Mouse (Mus musculus): ENCODE measurements around the gene Ilf3. TPM values are rescaled to one million over a fixed set of nuclear protein-coding genes. Genes with fewer than 3 reads are reported as not detected.

Gene Ilf3
- polyA plus RNA-seq, 1 experiment from 2014 or later = 284 TPM

Other genes with a start within 250 kb of the Ilf3 start
- gene Tyk2, start 236.6 kb upstream of the Ilf3 start, polyA plus RNA-seq (2016; fragmentation: Nextera tagmentation; extraction: Ambion mirVana) = 13.9 and 17.4 TPM in 2 replicates
- gene Cdc37, start 217.9 kb upstream of the Ilf3 start, polyA plus RNA-seq (2016; fragmentation: Nextera tagmentation; extraction: Ambion mirVana) = 335 and 342 TPM in 2 replicates
- 5.6 and 7.2 TPM in 2 replicates for gene Pde4a, start 202.2 kb upstream of the Ilf3 start, polyA plus RNA-seq (2016; fragmentation: Nextera tagmentation; extraction: Ambion mirVana)
- 61.3 and 68.7 TPM in 2 replicates for gene Keap1, start 128.5 kb upstream of the Ilf3 start, polyA plus RNA-seq (2016; fragmentation: Nextera tagmentation; extraction: Ambion mirVana)
- gene S1pr5, start 119.4 kb upstream of the Ilf3 start, polyA plus RNA-seq (2016; fragmentation: Nextera tagmentation; extraction: Ambion mirVana) = 0.42 and 0.64 TPM in 2 replicates
- gene Atg4d, start 102.6 kb upstream of the Ilf3 start, polyA plus RNA-seq (2016; fragmentation: Nextera tagmentation; extraction: Ambion mirVana) = 33.6 and 33.9 TPM in 2 replicates
- 16.8 and 17.9 TPM in 2 replicates for gene Kri1, start 79.9 kb upstream of the Ilf3 start, polyA plus RNA-seq (2016; fragmentation: Nextera tagmentation; extraction: Ambion mirVana)
- 51.7 and 52.5 TPM in 2 replicates for gene Cdkn2d, start 76.5 kb upstream of the Ilf3 start, polyA plus RNA-seq (2016; fragmentation: Nextera tagmentation; extraction: Ambion mirVana)
- gene Ap1m2, start 55.5 kb upstream of the Ilf3 start, polyA plus RNA-seq (2016; fragmentation: Nextera tagmentation; extraction: Ambion mirVana) = 15.8 and 18.2 TPM in 2 replicates
- gene Slc44a2, start 47.2 kb upstream of the Ilf3 start, polyA plus RNA-seq (2016; fragmentation: Nextera tagmentation; extraction: Ambion mirVana) = 117 and 118 TPM in 2 replicates
- 48.7 and 50.2 TPM in 2 replicates for gene Qtrt1, start 44.0 kb downstream of the Ilf3 start, polyA plus RNA-seq (2016; fragmentation: Nextera tagmentation; extraction: Ambion mirVana)
- 75.3 and 76.7 TPM in 2 replicates for gene Dnm2, start 57.0 kb downstream of the Ilf3 start, polyA plus RNA-seq (2016; fragmentation: Nextera tagmentation; extraction: Ambion mirVana)
- gene Tmed1, start 142.4 kb downstream of the Ilf3 start, polyA plus RNA-seq (2016; fragmentation: Nextera tagmentation; extraction: Ambion mirVana) = 113 and 115 TPM in 2 replicates
- 3.9 and 5.7 TPM in 2 replicates for gene AB124611, start 158.3 kb downstream of the Ilf3 start, polyA plus RNA-seq (2016; fragmentation: Nextera tagmentation; extraction: Ambion mirVana)
- gene Carm1, start 179.0 kb downstream of the Ilf3 start, polyA plus RNA-seq (2016; fragmentation: Nextera tagmentation; extraction: Ambion mirVana) = 79.5 and 86.8 TPM in 2 replicates
- gene Timm29, start 224.9 kb downstream of the Ilf3 start, polyA plus RNA-seq (2016; fragmentation: Nextera tagmentation; extraction: Ambion mirVana) = 40.6 and 41.8 TPM in 2 replicates
- gene Yipf2, start 225.0 kb downstream of the Ilf3 start, polyA plus RNA-seq (2016; fragmentation: Nextera tagmentation; extraction: Ambion mirVana) = 19.1 and 22.6 TPM in 2 replicates
- gene Smarca4, start 248.3 kb downstream of the Ilf3 start, polyA plus RNA-seq (2016; fragmentation: Nextera tagmentation; extraction: Ambion mirVana) = 126 and 130 TPM in 2 replicates

All from embryonic facial prominence, embryonic 12.5 days (tissue).